Mouse (Mus musculus) adrenal gland (tissue): ENCODE data around the gene Sft2d2.

Experiments
- intact Hi-C: fragments of 180-260 bp; cut with DNase I; formaldehyde crosslinking; loops from one replicate; pipeline ENCODE4 v1.15.1; 2025

Sft2d2 gene

GRCm38 (mm10) chr1:165133858-165134257 lies 60.4 kb downstream of the Sft2d2 start:
- intact Hi-C loops = no loop called here

GRCm38 (mm10) chr1:165133279-165133678 lies 61.0 kb downstream of the Sft2d2 start:
- intact Hi-C loops = no loop called here

- intact Hi-C loops = no loop called here
Observed at GRCm38 (mm10) chr1:165132187-165132877, 61.9 kb downstream of the Sft2d2 start.

GRCm38 (mm10) chr1:165129573-165129972 lies 64.7 kb downstream of the Sft2d2 start:
- intact Hi-C loops = no loop called here
